Mouse (Mus musculus): ENCODE data around the gene Tab1.

Gene Tab1

GRCm38 (mm10) chr15:80137945-80138791 is 5.2 kb downstream of the Tab1 start:
- DNase-seq (ENCODE audit: low spot score in 2 of 2) = no peak

- DNase-seq (ENCODE audit: low spot score in 2 of 2) = no peak
Measured at GRCm38 (mm10) chr15:80140302-80140701, 7.4 kb downstream of the Tab1 start.

GRCm38 (mm10) chr15:80140878-80141277 is 8.0 kb downstream of the Tab1 start:
- DNase-seq (ENCODE audit: low spot score in 2 of 2) = no peak

GRCm38 (mm10) chr15:80142130-80142529 is 9.2 kb downstream of the Tab1 start:
- DNase-seq (ENCODE audit: low spot score in 2 of 2) = no peak

- DNase-seq (ENCODE audit: low spot score in 2 of 2) = no peak
Measured at GRCm38 (mm10) chr15:80143760-80144159, 10.8 kb downstream of the Tab1 start.

GRCm38 (mm10) chr15:80145397-80145796 is 12.5 kb downstream of the Tab1 start:
- no peak for DNase-seq (ENCODE audit: low spot score in 2 of 2)

- no peak for DNase-seq (ENCODE audit: low spot score in 2 of 2)
Measured at GRCm38 (mm10) chr15:80146153-80146552, 13.2 kb downstream of the Tab1 start.

GRCm38 (mm10) chr15:80147090-80147489 is 14.2 kb downstream of the Tab1 start:
- no peak for DNase-seq (ENCODE audit: low spot score in 2 of 2)

- DNase-seq (ENCODE audit: low spot score in 2 of 2) = no peak
Measured at GRCm38 (mm10) chr15:80147511-80147910, 14.6 kb downstream of the Tab1 start.

GRCm38 (mm10) chr15:80148565-80148964 is 15.6 kb downstream of the Tab1 start:
- no peak for DNase-seq (ENCODE audit: low spot score in 2 of 2)

- DNase-seq (ENCODE audit: low spot score in 2 of 2) = no peak
Measured at GRCm38 (mm10) chr15:80149517-80149916, 16.6 kb downstream of the Tab1 start.

- no peak for DNase-seq (ENCODE audit: low spot score in 2 of 2)
Measured at GRCm38 (mm10) chr15:80152663-80153062, 19.7 kb downstream of the Tab1 start.

GRCm38 (mm10) chr15:80153757-80154156 is 20.8 kb downstream of the Tab1 start:
- no peak for DNase-seq (ENCODE audit: low spot score in 2 of 2)

- no peak for DNase-seq (ENCODE audit: low spot score in 2 of 2)
Measured at GRCm38 (mm10) chr15:80155707-80156106, 22.8 kb downstream of the Tab1 start.

GRCm38 (mm10) chr15:80157197-80157943 is 24.4 kb downstream of the Tab1 start:
- no peak for DNase-seq (ENCODE audit: low spot score in 2 of 2)

GRCm38 (mm10) chr15:80158001-80158706 is 25.2 kb downstream of the Tab1 start:
- DNase-seq (ENCODE audit: low spot score in 2 of 2) = no peak

GRCm38 (mm10) chr15:80158707-80159090 is 25.8 kb downstream of the Tab1 start:
- no peak for DNase-seq (ENCODE audit: low spot score in 2 of 2)

GRCm38 (mm10) chr15:80159286-80159901 is 26.5 kb downstream of the Tab1 start:
- DNase-seq (ENCODE audit: low spot score in 2 of 2) = no peak

GRCm38 (mm10) chr15:80160223-80160622 is 27.3 kb downstream of the Tab1 start:
- DNase-seq (ENCODE audit: low spot score in 2 of 2) = no peak

GRCm38 (mm10) chr15:80160726-80161125 is 27.8 kb downstream of the Tab1 start:
- no peak for DNase-seq (ENCODE audit: low spot score in 2 of 2)

GRCm38 (mm10) chr15:80161199-80161598 is 28.3 kb downstream of the Tab1 start:
- DNase-seq (ENCODE audit: low spot score in 2 of 2) = no peak

GRCm38 (mm10) chr15:80162401-80162964 is 29.6 kb downstream of the Tab1 start:
- no peak for DNase-seq (ENCODE audit: low spot score in 2 of 2)

Data from spleen, postnatal 14 days (tissue).